Mouse (Mus musculus): ENCODE results near the gene Tas2r119.

The Tas2r119 gene

DNA sequence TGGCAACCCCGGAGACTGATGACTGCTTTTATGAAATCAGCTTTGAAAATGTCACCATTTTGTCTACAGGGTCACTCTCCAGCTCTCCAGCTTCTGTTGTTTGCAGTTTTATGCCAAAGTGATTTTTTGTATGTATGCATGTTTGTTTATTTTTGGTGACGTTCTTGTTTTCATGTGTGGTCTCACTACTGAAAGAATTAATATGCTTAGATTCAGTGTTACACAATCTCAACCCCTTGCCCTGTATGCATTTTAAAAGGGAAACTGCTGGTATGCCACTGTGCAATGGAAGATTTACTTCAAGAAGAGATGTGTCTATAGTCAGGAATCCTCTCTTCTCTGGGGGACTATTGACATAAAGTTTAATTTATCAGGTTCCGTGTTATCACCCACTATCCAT lies 48.3 kb downstream of the Tas2r119 start:
- DNase-seq (ENCODE audit: low read depth, low spot score) = no peak

DNA sequence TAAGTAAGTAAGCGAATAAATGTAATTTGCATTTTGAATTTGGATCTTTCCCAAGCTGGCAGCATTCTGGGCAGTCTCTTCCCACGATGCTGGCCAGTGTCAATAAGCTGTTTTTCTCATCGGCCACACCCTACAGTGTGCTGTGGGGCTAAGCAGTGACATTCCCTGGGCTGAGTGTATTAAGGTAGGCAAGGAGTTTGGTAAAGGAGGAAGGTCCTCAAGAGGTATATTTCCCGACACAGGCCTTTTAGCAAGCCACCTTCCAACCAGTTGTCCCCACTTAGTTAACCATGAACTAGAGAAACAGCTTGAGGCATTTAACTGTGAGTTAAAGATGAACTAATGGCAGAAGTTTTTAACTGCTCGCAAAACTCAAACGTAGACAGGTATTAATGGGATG lies 49.3 kb downstream of the Tas2r119 start:
- no peak for DNase-seq (ENCODE audit: low read depth, low spot score)

GRCm38 (mm10) chr15:32226888-32227395 lies 49.9 kb downstream of the Tas2r119 start:
- DNase-seq (ENCODE audit: low read depth, low spot score) = no peak

Measured in WW6 (cell line).